Mouse (Mus musculus) C2C12 (cell line): ENCODE data around the gene Micu2.
"Not testable (repeated sequence)": the region's sequence is repeated elsewhere in the genome, so short reads cannot be mapped to it uniquely, and the experiment has no call there.

Experiments
- CEBPB ChIP-seq: IDR thresholded peaks from one replicate; pipeline ENCODE4 v1.6.1; 2011; ENCODE audit warnings: low read depth, mild to moderate bottlenecking, control low read depth, moderate library complexity
- CTCF ChIP-seq: IDR thresholded peaks from one replicate; pipeline ENCODE4 v1.5.1; 2011; ENCODE audit not compliant: control insufficient read depth, insufficient read depth, insufficient read length
- FOSL1 ChIP-seq: IDR thresholded peaks from one replicate; pipeline ENCODE4 v1.8.0; 2011; ENCODE audit warnings: mild to moderate bottlenecking, low read length; ENCODE audit not compliant: poor library complexity, insufficient read depth, severe bottlenecking
- MAX ChIP-seq: IDR thresholded peaks from one replicate; pipeline ENCODE4 v1.6.1; 2011; ENCODE audit warnings: mild to moderate bottlenecking, control low read depth
- MYOD1 ChIP-seq: IDR thresholded peaks from one replicate; pipeline ENCODE4 v1.6.1; 2011; ENCODE audit warnings: low read depth; ENCODE audit not compliant: control insufficient read depth, insufficient read length
- USF1 ChIP-seq: IDR thresholded peaks from one replicate; pipeline ENCODE4 v1.6.1; 2011; ENCODE audit warnings: low read depth, mild to moderate bottlenecking, control low read depth, moderate library complexity

DNA sequence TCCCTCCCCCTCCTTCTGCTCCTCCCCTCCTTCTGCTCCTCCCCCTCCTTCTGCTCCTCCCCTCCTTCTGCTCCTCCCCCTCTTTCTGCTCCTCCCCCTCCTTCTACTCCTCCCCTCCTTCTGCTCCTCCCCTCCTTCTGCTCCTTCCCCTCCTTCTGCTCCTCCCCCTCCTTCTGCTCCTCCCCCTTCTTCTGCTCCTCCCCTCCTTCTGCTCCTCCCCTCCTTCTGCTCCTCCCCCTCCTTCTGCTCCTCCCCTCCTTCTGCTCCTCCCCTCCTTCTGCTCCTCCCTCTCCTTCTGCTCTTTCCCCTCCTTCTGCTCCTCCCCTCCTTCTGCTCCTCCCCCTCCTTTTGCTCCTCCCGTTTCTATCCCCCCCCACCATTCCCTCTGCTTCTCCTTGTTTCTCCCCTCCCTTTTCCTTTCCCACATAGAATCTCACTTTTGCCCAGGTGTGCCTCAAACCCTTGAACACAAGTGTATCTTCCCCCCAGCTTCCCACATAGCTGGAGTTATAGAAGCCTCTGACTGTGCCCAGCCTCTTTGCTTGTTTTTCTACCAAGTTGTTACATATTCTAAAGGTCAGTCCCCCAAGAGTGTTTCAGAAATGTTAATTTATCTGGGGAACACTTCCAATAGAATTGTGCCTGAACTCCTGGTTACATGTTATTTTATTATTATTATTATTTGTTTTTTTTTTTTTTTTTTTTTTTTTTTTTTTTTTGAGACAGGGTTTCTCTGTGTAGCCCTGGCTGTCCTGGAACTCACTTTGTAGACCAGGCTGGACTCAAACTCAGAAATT lies 86.7 kb downstream of the Micu2 start:
- not testable (repeated sequence) for TF ChIP-seq CTCF, MYOD1, USF1, MAX, CEBPB, FOSL1
